8 mouse cellular contexts compared by ENCODE assay signal in genomic region chr9:45412287-45412686, GRCm38 (mm10). TPM values are rescaled to one million over a fixed set of nuclear protein-coding genes. Genes with fewer than 3 reads are reported as not detected.
DNase-seq lines count a peak whose midpoint lies in the region; ATAC-seq and TF ChIP-seq lines count a peak whose summit lies in the region.

No protein-coding gene starts in this region.

- H3K9ac ChIP-seq in hindbrain, postnatal 0 days (replicated peaks; ENCODE audit: low read length), result no peak overlapping the region; the same call in 1 of the 2 replicates

- H3K27ac ChIP-seq in hindbrain, postnatal 0 days, result no peak overlapping the region

- no peaks in the 10 kb centered on the region for H3K27me3 ChIP-seq in hindbrain, postnatal 0 days (ENCODE audit: insufficient read depth, low read length)

- peak; percentile 94 for TF ChIP-seq CTCF in hindbrain, postnatal 0 days (IDR thresholded peaks at IDR 0.05; ENCODE audit: low read depth)

- H3K4me3 ChIP-seq in hindbrain, postnatal 0 days (ENCODE audit: low read length), result no peak overlapping the region

- no peaks in the 10 kb centered on the region for H3K9me3 ChIP-seq in hindbrain, postnatal 0 days (ENCODE audit: low read length)

- peak; percentile 80 for DNase-seq in WW6 (ENCODE audit: low read depth, low spot score)
- DNase-seq in cerebellum, postnatal 4 days (ENCODE audit: low spot score in 2 of 2), result peak; percentile 94 to 97
- peak; percentile 68 to 69 for DNase-seq in gastrocnemius, adult 8-10 months (ENCODE audit: low spot score in 2 of 2)
- peak; percentile 93 for DNase-seq in hindbrain, postnatal 0 days (ENCODE audit: low spot score)
- peak; percentile 77 for DNase-seq in left cerebral cortex, adult 11 months (ENCODE audit: low spot score)
- peak; percentile 80 to 89 for DNase-seq in lung, postnatal 4 days
- DNase-seq in right cerebral cortex, adult 18-20 months, result peak; percentile 82
- peak; percentile 76 for DNase-seq in urinary bladder, adult 2 months (ENCODE audit: low spot score)

- H3K4me2 ChIP-seq in hindbrain, postnatal 0 days (ENCODE audit: low read depth, low read length), result peak overlapping the region; percentile 43

- H3K4me1 ChIP-seq in hindbrain, postnatal 0 days (ENCODE audit: insufficient read depth, low read length), result no peaks in the 10 kb centered on the region

- ATAC-seq in hindbrain, postnatal 0 days, result peak; percentile 44; the same call in 1 of the 2 replicates

- no peaks in the 10 kb centered on the region for H3K36me3 ChIP-seq in hindbrain, postnatal 0 days (ENCODE audit: insufficient read depth, low read length)

- 6% methylated on average over 10 of the region's 10 CpGs for WGBS in hindbrain, postnatal 0 days

RNA-seq across cellular contexts. Expression of gene Fxyd2, which starts 12.8 kb away (rescaled TPM):
- 1 to 10 TPM in 2 of 4 experiments, under 1 TPM in 1, not detected in 1; 0.88 to 3.6 (median 1.7) TPM for total RNA-seq in gastrocnemius, adult 8-10 months (2022)
- 17.1 and 18.6 TPM in 2 replicates for total RNA-seq in hindbrain, postnatal 0 days (2014; rRNA removed)
- polyA plus RNA-seq in hindbrain, postnatal 0 days (2015; fragmentation: Nextera tagmentation; extraction: Ambion mirVana), result 19.5 and 21.5 TPM in 2 replicates
- polyA plus RNA-seq in urinary bladder, adult 2 months (2012; rRNA removed), result 10.5 and 16.5 TPM in 2 replicates

RNA-seq across cellular contexts. Expression of gene Dscaml1, which starts 14.1 kb away (rescaled TPM):
- not detected for total RNA-seq in gastrocnemius, adult 8-10 months (2022)
- 37.5 and 47.4 TPM in 2 replicates for total RNA-seq in hindbrain, postnatal 0 days (2014; rRNA removed)
- 10.5 and 12.4 TPM in 2 replicates for polyA plus RNA-seq in hindbrain, postnatal 0 days (2015; fragmentation: Nextera tagmentation; extraction: Ambion mirVana)
- 0.07 and 0.13 TPM in 2 replicates for polyA plus RNA-seq in urinary bladder, adult 2 months (2012; rRNA removed)

RNA-seq across cellular contexts. Expression of gene Fxyd6, which starts 42.3 kb away (rescaled TPM):
- total RNA-seq in gastrocnemius, adult 8-10 months (2022), result 10 to 100 TPM; 42.6 to 50.9 (median 47.3) TPM
- total RNA-seq in hindbrain, postnatal 0 days (2014; rRNA removed), result 461 and 490 TPM in 2 replicates
- polyA plus RNA-seq in hindbrain, postnatal 0 days (2015; fragmentation: Nextera tagmentation; extraction: Ambion mirVana), result 752 and 767 TPM in 2 replicates
- polyA plus RNA-seq in urinary bladder, adult 2 months (2012; rRNA removed), result 36.8 and 40.3 TPM in 2 replicates

Comparison
In these comparisons a context has a peak if more than half of its experiments do, and no peak if none do; other contexts are left out.
1. RNA of gene Dscaml1, which starts 14.1 kb away (total RNA-seq): 37.5 to 47.4 TPM in hindbrain, postnatal 0 days; not detected in gastrocnemius, adult 8-10 months; every median in the first group is over 10 times any median in the second.
2. Peak in every context shown above with its lines, with median percentiles within 50 percentile points of each other: DNase-seq.